Mouse (Mus musculus) adrenal gland, postnatal 14 days (tissue): ENCODE measurements around the gene Lcmt2. TPM values are rescaled to one million over a fixed set of nuclear protein-coding genes. Genes with fewer than 3 reads are reported as not detected.
"Not testable (repeated sequence)": the region's sequence is repeated elsewhere in the genome, so short reads cannot be mapped to it uniquely, and the experiment has no call there.

Experiments
- DNase-seq: peaks from one replicate; pipeline ENCODE4 v3.0.0; 2021; ENCODE audit warnings: mixed read lengths
- long read RNA-seq, 2 experiments: library from polyadenylated mRNA; stranded (forward); transcript quantifications; one replicate each; pipeline ENCODE4 v2.0.0; 2021
- total RNA-seq: library from RNA; stranded (reverse); gene quantifications from 2 replicates; pipeline ENCODE4 v1.2.3, GENCODE M21; 2021

Gene Lcmt2
- total RNA-seq: 10.1 and 11.5 TPM in 2 replicates
- long read RNA-seq, experiment 1, transcript Lcmt2-202 (1 exons, 3,056 nt): major isoform, 25 of 25 reads
- long read RNA-seq, experiment 1, partial matches to known transcripts: 0 of 25 reads
- long read RNA-seq, experiment 1, other reads (novel, unspliced or antisense): 0 of 25 reads
- long read RNA-seq, experiment 2, transcript Lcmt2-202 (1 exons, 3,056 nt): major isoform, 26 of 26 reads
- long read RNA-seq, experiment 2, partial matches to known transcripts: 0 of 26 reads
- long read RNA-seq, experiment 2, other reads (novel, unspliced or antisense): 0 of 26 reads

DNA sequence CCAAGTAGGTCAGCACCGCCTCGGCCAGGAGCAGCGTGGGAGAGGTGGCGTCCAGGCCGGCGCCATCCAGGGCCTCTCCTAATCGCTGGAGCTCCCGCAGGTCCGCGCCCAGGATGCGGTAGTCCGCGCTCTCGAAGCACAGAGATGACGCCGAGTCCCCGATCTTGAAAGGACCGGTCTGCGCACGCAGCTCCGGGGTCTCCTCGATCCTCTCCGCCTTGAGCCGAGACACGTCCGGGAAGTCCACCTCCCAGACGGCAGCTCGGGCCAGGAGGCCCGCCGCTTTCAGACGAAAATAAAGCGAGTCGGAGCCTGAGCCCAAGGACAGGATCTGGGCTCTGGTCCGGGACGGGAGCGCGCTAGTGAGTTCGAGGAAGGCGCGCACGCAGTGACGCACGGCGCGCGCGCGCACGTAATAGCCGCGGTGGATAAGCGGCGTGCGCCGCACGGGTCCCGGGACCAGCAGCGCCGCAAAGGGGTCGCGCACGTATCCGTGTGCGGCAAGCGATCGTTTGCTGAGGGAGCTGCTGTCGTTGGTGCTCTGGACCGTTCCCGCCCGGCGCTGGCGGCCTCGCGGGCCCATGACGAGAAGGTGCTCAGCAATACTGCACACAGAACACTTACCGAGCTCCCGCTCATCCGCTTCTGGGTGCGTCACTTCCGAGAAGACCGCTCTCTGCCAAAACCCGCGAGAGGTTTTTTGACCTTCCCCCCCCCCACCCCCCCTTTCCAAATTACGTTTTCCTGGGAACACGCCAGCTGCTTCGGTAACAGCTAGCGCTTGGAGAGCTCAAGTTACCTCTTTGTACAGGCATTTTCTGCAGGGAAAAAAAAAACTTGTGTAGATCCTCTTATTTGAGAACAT, at the start of gene Lcmt2, which contains the start of gene Adal:
Gene Lcmt2, minus strand, starts transcription at position 636 of the 865 bp plus-strand sequence.
Gene Adal, plus strand, starts transcription at position 411 of the 865 bp plus-strand sequence.
- peak; percentile 94 for DNase-seq

GRCm38 (mm10) chr2:121188530-121188929, 48.1 kb upstream of the Lcmt2 start:
- DNase-seq: no peak

- no peak for DNase-seq
Measured at GRCm38 (mm10) chr2:121184142-121184541, 43.7 kb upstream of the Lcmt2 start.

GRCm38 (mm10) chr2:121183431-121183830, 43.0 kb upstream of the Lcmt2 start:
- DNase-seq: no peak

- DNase-seq: no peak
Measured at GRCm38 (mm10) chr2:121178828-121179479, 38.5 kb upstream of the Lcmt2 start.

- peak; percentile 96 for DNase-seq
Measured at GRCm38 (mm10) chr2:121170980-121171742, 30.7 kb upstream of the Lcmt2 start, which contains the start of gene Zscan29. Zscan29 (minus strand) TSS chr2:121171125.

GRCm38 (mm10) chr2:121170481-121170971, 30.1 kb upstream of the Lcmt2 start, which contains the start of gene Tubgcp4:
Tubgcp4 (plus strand) TSS chr2:121170654.
- DNase-seq: peak; percentile 66

DNA sequence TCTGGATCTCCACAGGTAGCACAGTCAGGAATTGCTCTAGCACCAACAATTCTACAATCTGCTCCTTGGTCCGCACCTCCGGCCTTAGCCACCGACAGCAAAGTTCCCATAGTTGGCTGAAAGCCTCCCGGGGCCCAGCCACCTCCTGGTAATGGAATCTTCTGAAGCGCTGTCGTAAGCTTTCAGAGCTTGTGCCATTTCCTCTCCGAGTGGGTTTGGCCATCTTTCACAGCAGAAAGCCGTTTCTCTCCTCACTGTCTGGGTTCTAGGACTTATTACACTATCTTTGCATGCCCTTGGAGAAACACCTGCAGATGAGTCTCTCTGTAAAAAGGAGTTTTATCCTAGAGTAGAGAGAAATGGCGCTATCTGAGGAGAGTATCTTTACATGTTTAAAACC, 29.4 kb upstream of the Lcmt2 start:
- peak; percentile 70 for DNase-seq

- no peak for DNase-seq
Measured at GRCm38 (mm10) chr2:121169173-121169572, 28.7 kb upstream of the Lcmt2 start.

DNA sequence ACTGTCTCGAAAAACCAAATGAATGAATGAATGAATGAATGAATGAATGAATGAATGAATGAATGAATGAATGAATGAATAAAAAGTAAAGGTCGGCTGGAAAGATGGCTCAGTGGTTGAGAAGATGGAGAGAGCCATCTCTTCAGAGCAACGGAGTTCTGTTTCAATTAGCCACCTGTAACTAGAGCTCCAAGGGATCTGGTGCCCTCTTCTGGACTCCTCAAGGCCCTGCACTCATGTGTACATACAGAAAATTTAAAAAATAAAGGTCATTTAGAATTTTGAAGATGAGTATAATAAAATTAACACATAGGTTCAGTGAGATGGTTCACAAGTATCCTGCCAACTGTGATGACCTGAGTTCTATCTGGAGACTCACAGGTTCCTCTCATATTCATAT, 12.6 kb upstream of the Lcmt2 start:
- no peak for DNase-seq

GRCm38 (mm10) chr2:121149679-121150078, 9.2 kb upstream of the Lcmt2 start:
- no peak for DNase-seq

- DNase-seq: no peak
Measured at GRCm38 (mm10) chr2:121142415-121142814, 2.0 kb upstream of the Lcmt2 start.

DNA sequence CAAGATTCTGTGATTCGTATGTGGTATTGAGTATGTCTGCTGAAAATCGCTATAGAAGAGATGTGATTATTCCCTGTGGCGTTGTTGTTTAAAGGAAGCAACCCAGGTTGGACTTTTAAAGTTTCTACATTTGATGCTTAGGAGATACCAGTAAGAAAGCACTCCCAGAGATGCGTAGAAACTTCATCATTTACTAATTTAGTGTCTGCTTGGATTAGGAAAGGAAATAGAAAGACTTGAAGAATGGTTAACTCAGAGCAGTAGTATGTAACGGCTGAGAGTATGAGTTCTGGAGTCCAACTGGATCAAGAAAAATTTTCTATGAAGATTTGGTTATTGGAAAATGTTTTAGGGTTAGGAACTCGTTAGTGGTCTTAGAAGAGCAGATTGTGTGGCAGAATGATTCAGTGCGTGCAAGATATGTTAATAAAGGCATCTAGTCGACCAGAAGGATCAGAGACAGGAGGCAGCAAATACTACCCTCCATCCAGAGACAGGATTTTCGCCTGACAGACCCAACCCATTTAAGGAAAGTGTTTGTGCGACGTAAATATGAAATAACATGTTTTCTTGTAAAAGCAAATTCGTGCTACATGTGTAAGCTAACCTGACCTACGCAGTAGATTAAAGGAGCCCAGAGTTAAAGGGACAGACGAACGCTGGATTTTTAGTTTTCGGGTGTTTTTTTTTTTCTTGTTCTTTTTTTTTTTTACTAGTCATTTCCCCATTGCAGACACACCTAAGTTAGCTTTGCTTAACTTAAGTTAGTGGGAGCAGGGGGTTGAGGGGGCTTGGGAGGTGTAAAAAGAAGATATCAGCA, 973 bp upstream of the Lcmt2 start:
- DNase-seq: no peak

- peak; percentile 69 for DNase-seq
Measured at GRCm38 (mm10) chr2:121139266-121140017, 1.0 kb downstream of the Lcmt2 start.

GRCm38 (mm10) chr2:121137371-121137770, 3.1 kb downstream of the Lcmt2 start:
- no peak for DNase-seq

GRCm38 (mm10) chr2:121132822-121133221, 7.6 kb downstream of the Lcmt2 start:
- no peak for DNase-seq

GRCm38 (mm10) chr2:121128865-121129620, 11.4 kb downstream of the Lcmt2 start:
- peak; percentile 57 for DNase-seq

- DNase-seq: no peak
Measured at GRCm38 (mm10) chr2:121127536-121127935, 12.9 kb downstream of the Lcmt2 start.

- not testable (repeated sequence) for DNase-seq
Measured at GRCm38 (mm10) chr2:121126302-121126701, 14.2 kb downstream of the Lcmt2 start.
